ENCODE assay signal across 8 mouse cellular contexts in the genomic region with DNA sequence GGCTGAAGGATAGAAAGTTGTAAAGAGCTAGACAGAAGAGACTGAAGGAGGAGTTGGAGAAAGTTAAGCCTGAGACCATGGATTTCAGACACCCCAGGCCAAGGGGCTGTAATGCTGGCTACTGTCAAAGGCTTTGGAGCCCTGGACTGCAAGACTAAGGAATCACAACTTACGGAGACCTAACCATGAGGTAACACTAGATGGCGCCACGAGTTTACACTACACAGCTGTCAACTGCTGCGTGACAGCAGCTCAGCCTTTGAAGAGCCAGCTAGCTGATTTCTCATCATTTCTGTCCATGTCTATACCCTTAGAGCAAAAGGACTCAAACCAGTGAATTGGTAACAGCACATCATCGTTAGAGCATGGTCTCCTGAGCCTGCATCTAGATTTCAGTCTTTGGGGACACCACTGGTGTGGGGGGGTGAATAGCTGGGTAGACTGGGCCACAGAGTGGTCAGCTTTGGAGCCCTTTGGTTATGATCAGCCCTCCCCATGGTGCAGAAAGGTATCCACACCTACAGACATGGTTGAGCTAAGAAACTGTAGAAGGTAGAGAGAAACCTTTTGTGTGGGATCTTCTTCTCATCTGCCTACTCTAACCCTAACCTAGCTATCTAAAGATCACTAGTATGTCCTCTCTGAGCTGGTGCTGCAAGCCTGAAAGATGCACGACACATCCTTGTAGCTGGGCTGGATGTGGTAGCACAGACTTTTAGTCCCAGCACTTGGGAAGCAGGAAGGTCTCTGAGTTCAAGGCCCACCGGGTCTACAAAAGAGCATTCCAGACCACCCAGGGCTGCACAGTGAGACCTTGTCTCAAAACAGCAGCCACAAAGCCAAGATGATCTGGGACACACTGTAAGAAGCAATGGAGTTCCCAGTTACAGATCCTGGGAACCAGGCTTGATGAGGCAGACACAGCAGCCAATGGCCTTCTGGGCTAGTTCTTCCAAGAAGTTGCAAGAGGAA. TPM values are rescaled to one million over a fixed set of nuclear protein-coding genes. Genes with fewer than 3 reads are reported as not detected.
DNase-seq lines count a peak whose midpoint lies in the region; ATAC-seq lines count a peak whose summit lies in the region.

No protein-coding gene starts in this region.

- ATAC-seq in frontal cortex, adult (ENCODE audit: low TSS enrichment): peak; percentile 88
- ATAC-seq in hindbrain, embryonic 14.5 days (ENCODE audit: low FRiP score): peak; percentile 71; the same call in 1 of the 2 replicates

- H3K9ac ChIP-seq in hindbrain, embryonic 14.5 days: no peak overlapping the region

- no peak overlapping the region for H3K4me2 ChIP-seq in hindbrain, embryonic 14.5 days (replicated peaks)

- no peaks in the 10 kb centered on the region for H3K9me3 ChIP-seq in hindbrain, embryonic 14.5 days (ENCODE audit: control insufficient read depth, low read length)

- DNase-seq in MN1 (ENCODE audit: low spot score): peak; percentile 94
- DNase-seq in cerebellum, adult 9-10 months: peak; percentile 75
- DNase-seq in hindbrain, embryonic 14.5 days (ENCODE audit: low spot score): peak; percentile 95
- peak; percentile 82 to 90 for DNase-seq in layer of hippocampus, postnatal 14 days (ENCODE audit: low spot score in 2 of 2)
- peak; percentile 90 for DNase-seq in lung, postnatal 14 days
- peak; percentile 98 for DNase-seq in retina, embryonic 14.5 days (ENCODE audit: low spot score)
- DNase-seq in thymus, postnatal 25 days: peak; percentile 80

- H3K4me1 ChIP-seq in hindbrain, embryonic 14.5 days (replicated peaks; ENCODE audit: control insufficient read depth, insufficient read depth, low read length): no peaks in the 10 kb centered on the region

- H3K4me3 ChIP-seq in hindbrain, embryonic 14.5 days (replicated peaks; ENCODE audit: low read length): no peak overlapping the region

- peaks cover 11% of the 10 kb centered on the region for H3K27me3 ChIP-seq in hindbrain, embryonic 14.5 days (ENCODE audit: control insufficient read depth, insufficient read depth, low read length)

- H3K36me3 ChIP-seq in hindbrain, embryonic 14.5 days (replicated peaks; ENCODE audit: control insufficient read depth, insufficient read depth): no peaks in the 10 kb centered on the region

- WGBS in hindbrain, embryonic 14.5 days: 20% methylated on average over 7 of the region's 7 CpGs

- no peak overlapping the region for H3K27ac ChIP-seq in hindbrain, embryonic 14.5 days

RNA-seq across cellular contexts. Expression of a gene that starts 7.0 kb away (rescaled TPM):
- 0.36 TPM in 1 of 2 replicates, not detected in the other for polyA plus RNA-seq in hindbrain, embryonic 14.5 days (2014; fragmentation: Nextera tagmentation; extraction: Ambion mirVana)
- total RNA-seq in layer of hippocampus, postnatal 14 days (2021): not detected

RNA-seq across cellular contexts. Expression of a gene that starts 9.4 kb away (rescaled TPM):
- polyA plus RNA-seq in hindbrain, embryonic 14.5 days (2014; fragmentation: Nextera tagmentation; extraction: Ambion mirVana): 20.5 and 22.4 TPM in 2 replicates
- total RNA-seq in layer of hippocampus, postnatal 14 days (2021): 10 to 100 TPM; 44.4 to 51.2 TPM

RNA-seq across cellular contexts. Expression of a gene that starts 18.2 kb away (rescaled TPM):
- 0.25 TPM in 1 of 2 replicates, not detected in the other for polyA plus RNA-seq in hindbrain, embryonic 14.5 days (2014; fragmentation: Nextera tagmentation; extraction: Ambion mirVana)
- 1 to 10 TPM in 1 of 2 experiments, under 1 TPM in 1; 0.79 to 1.0 TPM for total RNA-seq in layer of hippocampus, postnatal 14 days (2021)

RNA-seq across cellular contexts. Expression of a gene that starts 21.5 kb away (rescaled TPM):
- 308 and 347 TPM in 2 replicates for polyA plus RNA-seq in hindbrain, embryonic 14.5 days (2014; fragmentation: Nextera tagmentation; extraction: Ambion mirVana)
- 100 to 1,000 TPM; 186 to 200 TPM for total RNA-seq in layer of hippocampus, postnatal 14 days (2021)

RNA-seq across cellular contexts. Expression of a gene that starts 27.9 kb away (rescaled TPM):
- 800 and 838 TPM in 2 replicates for polyA plus RNA-seq in hindbrain, embryonic 14.5 days (2014; fragmentation: Nextera tagmentation; extraction: Ambion mirVana)
- total RNA-seq in layer of hippocampus, postnatal 14 days (2021): 100 to 1,000 TPM; 494 to 506 TPM
